15 mouse cellular contexts compared by ENCODE assay signal in the genomic region with DNA sequence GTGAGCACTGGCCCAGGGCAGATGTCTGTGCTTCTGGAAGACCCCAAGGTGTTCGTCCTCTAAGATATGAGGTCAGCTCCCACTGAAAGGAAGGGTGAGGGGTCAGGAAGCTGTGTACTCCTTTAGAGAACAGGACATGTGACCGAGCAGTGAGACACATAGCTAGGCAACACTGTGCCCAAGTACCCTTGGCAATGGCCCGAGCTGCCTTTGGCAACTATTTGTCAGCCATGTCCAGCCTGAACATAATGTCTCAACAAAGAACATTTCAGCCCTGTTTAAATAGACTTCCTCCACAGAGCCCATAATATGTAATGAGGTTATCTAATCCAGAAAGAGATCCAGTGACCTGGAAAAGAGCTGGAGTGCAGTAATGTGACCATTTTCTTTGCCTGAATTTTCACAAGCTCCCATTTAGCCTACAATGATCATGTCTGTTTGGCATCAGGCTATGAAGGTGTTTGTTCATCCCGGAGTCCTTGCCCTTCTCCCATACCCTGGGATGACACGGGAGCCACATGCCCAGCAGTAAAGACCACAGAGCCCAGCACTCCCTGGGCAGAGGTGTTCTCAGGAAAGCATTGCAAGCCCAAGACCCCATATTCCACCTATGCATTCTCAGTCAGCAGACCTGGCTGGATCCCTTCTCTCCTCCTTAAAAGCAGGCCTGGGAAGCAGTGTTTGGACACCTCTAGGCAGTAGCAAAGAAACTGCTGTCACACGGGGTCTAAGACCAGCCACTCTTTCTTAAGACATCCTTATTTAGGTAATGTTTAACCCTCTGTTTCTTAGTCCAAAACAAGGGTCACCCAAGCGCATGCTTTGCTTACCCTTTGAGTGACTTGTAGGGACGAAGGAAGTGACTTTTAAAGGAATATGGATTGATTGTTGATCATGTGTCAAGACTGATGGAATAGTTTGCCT. TPM values are rescaled to one million over a fixed set of nuclear protein-coding genes. Genes with fewer than 3 reads are reported as not detected.
DNase-seq lines count a peak whose midpoint lies in the region; ATAC-seq lines count a peak whose summit lies in the region.
"Had no signal": no experiment of that assay in that cellular context is flagged by ENCODE, and none has a peak within 500 bp of the region (broad histone marks: within the 10 kb centered on the region; RNA-seq: fewer than 3 reads in every experiment).

No protein-coding gene starts in this region.

- H3K27me3 ChIP-seq in kidney, embryonic 14.5 days (ENCODE audit: control insufficient read depth, insufficient read depth, low read length): no peaks in the 10 kb centered on the region
- no peaks in the 10 kb centered on the region for H3K27me3 ChIP-seq in kidney, embryonic 15.5 days
- H3K27me3 ChIP-seq: hindbrain, embryonic 15.5 days; neural tube, embryonic 13.5 days had no signal

- ATAC-seq in kidney, embryonic 14.5 days (ENCODE audit: low FRiP score, low TSS enrichment): no peak
- ATAC-seq in kidney, embryonic 15.5 days (replicated peaks; ENCODE audit: low FRiP score): peak; percentile 49; the same call in 1 of the 2 replicates
- ATAC-seq: forebrain, embryonic 14.5 days had no signal

- H3K4me3 ChIP-seq in kidney, embryonic 14.5 days (ENCODE audit: low read length): no peak overlapping the region
- no peak overlapping the region for H3K4me3 ChIP-seq in kidney, embryonic 15.5 days (replicated peaks)
- H3K4me3 ChIP-seq: hindbrain, embryonic 15.5 days; midbrain, embryonic 10.5 days; neural tube, embryonic 13.5 days had no signal

- no peak overlapping the region for H3K9ac ChIP-seq in kidney, embryonic 14.5 days (ENCODE audit: low read depth, low read length)
- H3K9ac ChIP-seq in kidney, embryonic 15.5 days: no peak overlapping the region
- H3K9ac ChIP-seq: hindbrain, embryonic 15.5 days; neural tube, embryonic 13.5 days had no signal

- WGBS in kidney, embryonic 14.5 days: 78% methylated on average over 8 of the region's 8 CpGs
- 77% methylated on average over 8 of the region's 8 CpGs for WGBS in kidney, embryonic 15.5 days

- H3K4me2 ChIP-seq in kidney, embryonic 14.5 days (replicated peaks; ENCODE audit: low read depth, low read length): no peak overlapping the region
- H3K4me2 ChIP-seq in kidney, embryonic 15.5 days: no peak overlapping the region
- H3K4me2 ChIP-seq: hindbrain, embryonic 15.5 days; neural tube, embryonic 13.5 days had no signal

- H3K4me1 ChIP-seq in kidney, embryonic 14.5 days (ENCODE audit: control insufficient read depth, insufficient read depth, low read length): no peaks in the 10 kb centered on the region
- H3K4me1 ChIP-seq in kidney, embryonic 15.5 days: peaks cover 9% of the 10 kb centered on the region
- H3K4me1 ChIP-seq: hindbrain, embryonic 15.5 days; midbrain, embryonic 10.5 days; neural tube, embryonic 13.5 days had no signal

- no peak overlapping the region for H3K27ac ChIP-seq in kidney, embryonic 14.5 days (ENCODE audit: low read depth, low read length)
- H3K27ac ChIP-seq in kidney, embryonic 15.5 days: 0 out of 2 replicates have a peak overlapping the region, but pooled peaks have one; percentile 14
- H3K27ac ChIP-seq: hindbrain, embryonic 15.5 days; midbrain, embryonic 10.5 days; neural tube, embryonic 13.5 days had no signal

- H3K9me3 ChIP-seq in kidney, embryonic 14.5 days (ENCODE audit: control insufficient read depth, low read length): no peaks in the 10 kb centered on the region
- no peaks in the 10 kb centered on the region for H3K9me3 ChIP-seq in kidney, embryonic 15.5 days (replicated peaks)
- H3K9me3 ChIP-seq: hindbrain, embryonic 15.5 days; midbrain, embryonic 10.5 days; neural tube, embryonic 13.5 days had no signal

- H3K36me3 ChIP-seq in kidney, embryonic 14.5 days (ENCODE audit: control insufficient read depth, insufficient read depth, low read length): no peaks in the 10 kb centered on the region
- H3K36me3 ChIP-seq in kidney, embryonic 15.5 days: no peaks in the 10 kb centered on the region
- H3K36me3 ChIP-seq: hindbrain, embryonic 15.5 days; midbrain, embryonic 10.5 days; neural tube, embryonic 13.5 days had no signal

- DNase-seq in cerebellum, adult 9-10 months: peak; percentile 22
- no peak for DNase-seq in cerebellum, postnatal 10 days
- DNase-seq in kidney, adult 11 months: peak; percentile 84
- DNase-seq in retina, embryonic 14.5 days (ENCODE audit: low spot score): peak; percentile 13
- DNase-seq in lung, postnatal 36 days: no peak
- no peak for DNase-seq in spleen, postnatal 10 days (ENCODE audit: low spot score in 2 of 2)
- DNase-seq: adrenal gland, postnatal 10 days; heart, postnatal 10 days; thymus, postnatal 25 days had no signal

RNA-seq across cellular contexts. Expression of a gene that starts 49.2 kb away (rescaled TPM):
- polyA plus RNA-seq in kidney, embryonic 14.5 days (2014; fragmentation: Nextera tagmentation; extraction: Ambion mirVana): 11.3 and 17.8 TPM in 2 replicates
- polyA plus RNA-seq in kidney, embryonic 15.5 days (2015; fragmentation: Nextera tagmentation; extraction: Ambion mirVana): 29.2 and 31.8 TPM in 2 replicates

Comparison
In these comparisons a context has a peak if more than half of its experiments do, and no peak if none do; other contexts are left out.
1. DNase-seq: peak in cerebellum, adult 9-10 months (single experiment), kidney, adult 11 months (single experiment) and retina, embryonic 14.5 days (single experiment); none in cerebellum, postnatal 10 days (0 of 2), lung, postnatal 36 days (single experiment) and spleen, postnatal 10 days (0 of 2).